Mouse (Mus musculus) testis, adult 2 months (tissue): Measurements from ENCODE around the gene Snrk.

Experiments used
- CTCF ChIP-seq: fragments of 200-500 bp; IDR thresholded peaks from 2 replicates; pipeline ENCODE4 v1.5.1; 2012; ENCODE audit warnings: low read depth, mild to moderate bottlenecking, inconsistent platforms, low read length, moderate library complexity; ENCODE audit not compliant: control insufficient read depth, insufficient read depth, insufficient replicate concordance
- POLR2A ChIP-seq: fragments of 200-500 bp; IDR thresholded peaks from 2 replicates; pipeline ENCODE4 v1.6.1; 2012; ENCODE audit warnings: low read depth, mild to moderate bottlenecking, inconsistent platforms, low read length, moderate library complexity; ENCODE audit not compliant: control insufficient read depth

- TF ChIP-seq POLR2A (no peak), CTCF (no peak)
Measured at GRCm38 (mm10) chr9:122149997-122150826, 33.1 kb downstream of the Snrk start.
